Mouse (Mus musculus): ENCODE results near the gene Arhgap27. TPM values are rescaled to one million over a fixed set of nuclear protein-coding genes. Genes with fewer than 3 reads are reported as not detected.
"Not testable (repeated sequence)": the region's sequence is repeated elsewhere in the genome, so short reads cannot be mapped to it uniquely, and the experiment has no call there.

Arhgap27 gene
- total and polyA plus RNA-seq, 3 experiments = 11.8 to 30.9 (median 26.1) TPM

DNA sequence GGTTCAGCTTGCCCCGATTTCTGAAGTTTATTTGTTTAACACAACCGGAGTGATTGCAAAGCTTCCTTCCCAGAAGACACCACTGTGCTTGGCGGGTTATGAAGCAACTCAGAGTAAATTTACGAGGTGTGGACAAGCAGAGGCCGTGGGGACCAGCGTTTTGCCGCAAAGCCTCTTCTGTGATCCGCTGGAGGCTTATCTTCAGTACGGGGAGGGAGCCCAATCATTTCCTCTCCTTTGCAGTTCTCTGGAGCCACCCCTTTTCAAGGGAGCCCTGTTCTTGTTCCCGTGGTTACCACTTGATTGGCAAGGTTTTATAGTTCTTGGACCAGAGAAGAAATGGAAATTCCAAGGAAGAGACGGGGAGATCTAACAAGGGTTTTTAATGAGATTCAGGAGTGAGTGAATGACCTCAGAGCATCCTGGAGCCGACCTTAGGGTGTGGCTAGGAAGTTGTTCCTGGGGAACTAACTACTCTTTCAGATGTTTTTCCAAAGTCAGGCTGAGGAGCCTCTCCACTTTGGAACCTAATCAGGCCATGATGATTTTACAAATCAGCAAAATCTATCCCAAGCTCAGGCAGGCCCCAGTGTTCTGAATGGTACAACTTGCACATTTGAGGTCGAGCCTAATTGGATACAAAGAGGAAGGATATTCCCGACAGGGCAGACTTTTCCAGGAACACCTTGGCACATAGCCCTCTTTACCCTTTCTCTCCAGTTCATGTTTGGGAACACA, 71.2 kb downstream of the Arhgap27 start:
- Histone ChIP-seq H3K36me3 (replicated peaks in 1 of 2; ENCODE audit: control insufficient read depth in 1 of 2, insufficient read depth in 1 of 2, low read length in 1 of 2) (no peaks in the 10 kb centered on the region), H3K9me3 (replicated peaks; ENCODE audit: low read length) (no peaks in the 10 kb centered on the region), H3K27ac (ENCODE audit: insufficient read depth, low read depth) (no peak overlapping the region), H3K4me2 (ENCODE audit: insufficient read depth, low read depth, poor library complexity, severe bottlenecking) (no peak overlapping the region), H3K9ac (ENCODE audit: insufficient read depth, low read depth) (no peak overlapping the region), H3K79me2 (replicated peaks; ENCODE audit: control insufficient read depth, extremely low read depth, insufficient read depth, poor library complexity, severe bottlenecking) (no peaks in the 10 kb centered on the region), H3K4me3 (replicated peaks in 1 of 3; ENCODE audit: low read depth in 2 of 3, low read length in 2 of 3, poor library complexity in 1 of 3) (no peak overlapping the region), H3K27me3 (replicated peaks) (no peaks in the 10 kb centered on the region), H3K4me1 (ENCODE audit: control insufficient read depth in 1 of 2, insufficient read depth in 2 of 2) (no peaks in the 10 kb centered on the region)
- DNase-seq (ENCODE audit: extremely low read depth) = no peak
- TF ChIP-seq GABPA (IDR thresholded peaks at IDR 0.05; ENCODE audit: insufficient replicate concordance, low read depth, low read length) (no peak), MAZ (IDR thresholded peaks at IDR 0.05; ENCODE audit: low read depth, low read length) (no peak), MAFK (IDR thresholded peaks at IDR 0.05; ENCODE audit: insufficient replicate concordance, low read length) (no peak), SIN3A (IDR thresholded peaks at IDR 0.05; ENCODE audit: low read length) (no peak), BHLHE40 (IDR thresholded peaks at IDR 0.05; ENCODE audit: low read depth, low read length) (no peak), KAT2A (IDR thresholded peaks at IDR 0.05; ENCODE audit: insufficient replicate concordance, low read length) (no peak)
- dilution Hi-C loops (cut with MboI; ENCODE audit: extremely low pct_ligation_motif_present, extremely low pct_unique_long_range_greater_than_20kb, low sequenced_read_pairs) (no loop called here), in situ Hi-C loops (cut with MboI; ENCODE audit: low pct_ligation_motif_present, low pct_unique_long_range_greater_than_20kb, low sequenced_read_pairs) (no loop called here)

DNA sequence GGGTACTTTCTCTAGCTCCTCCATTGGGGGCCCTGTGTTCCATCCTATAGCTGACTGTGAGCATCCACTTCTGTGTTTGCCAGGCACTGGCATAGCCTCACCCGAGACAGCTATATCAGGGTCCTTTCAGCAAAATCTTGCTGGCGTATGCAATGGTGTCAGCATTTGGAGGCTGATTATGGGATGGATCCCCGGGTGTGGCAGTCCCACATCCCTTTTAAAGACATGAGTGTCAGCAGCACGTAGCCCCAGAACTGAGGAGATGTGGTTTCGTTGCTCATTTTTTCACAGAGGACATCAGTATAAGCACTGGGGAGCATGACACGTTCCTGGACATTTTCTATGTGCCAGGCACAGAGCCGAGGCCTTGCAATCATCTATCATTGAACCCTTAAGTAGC, 72.7 kb downstream of the Arhgap27 start:
- in situ Hi-C loops (cut with MboI; ENCODE audit: low pct_ligation_motif_present, low pct_unique_long_range_greater_than_20kb, low sequenced_read_pairs); dilution Hi-C loops (cut with MboI; ENCODE audit: extremely low pct_ligation_motif_present, extremely low pct_unique_long_range_greater_than_20kb, low sequenced_read_pairs): not testable (repeated sequence)

DNA sequence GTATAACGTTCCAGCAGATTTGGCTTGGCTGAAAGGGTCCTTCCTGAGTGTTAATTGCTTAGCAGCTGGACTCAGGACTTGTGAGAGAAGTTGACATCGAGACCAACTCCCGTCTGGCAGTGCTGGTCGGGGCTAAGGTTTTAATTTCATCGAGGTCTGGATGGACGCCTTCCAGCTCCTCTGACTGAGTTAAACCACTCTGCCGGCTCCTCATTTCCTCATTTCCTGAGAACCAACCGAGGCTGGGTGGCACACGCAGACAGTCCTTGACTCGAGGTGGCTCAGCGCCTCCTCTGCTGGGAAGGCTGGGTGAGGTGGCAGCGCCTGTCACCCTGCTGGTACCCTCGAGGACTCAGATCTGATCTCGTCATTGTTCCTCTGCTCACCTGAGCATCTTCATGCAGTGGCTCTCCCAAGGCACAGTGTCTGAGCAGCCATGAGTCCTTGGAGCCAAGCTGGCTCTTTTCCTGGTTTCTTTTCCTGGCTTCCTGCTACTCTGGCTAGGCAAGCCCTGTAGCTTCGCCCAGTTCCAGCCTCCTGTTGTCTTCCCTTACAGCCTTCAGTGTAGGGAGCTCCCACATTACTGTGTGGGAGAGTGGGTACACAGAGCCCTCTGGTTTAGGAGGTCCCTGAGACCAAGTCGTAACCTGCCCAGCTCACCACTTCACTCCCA, 75.1 kb downstream of the Arhgap27 start:
- Histone ChIP-seq H3K4me3 (replicated peaks in 1 of 3; ENCODE audit: low read depth in 2 of 3, low read length in 2 of 3, poor library complexity in 1 of 3) (no peak overlapping the region), H3K27me3 (replicated peaks) (no peaks in the 10 kb centered on the region), H3K27ac (ENCODE audit: insufficient read depth, low read depth) (no peak overlapping the region), H3K4me2 (ENCODE audit: insufficient read depth, low read depth, poor library complexity, severe bottlenecking) (no peak overlapping the region), H3K36me3 (replicated peaks in 1 of 2; ENCODE audit: control insufficient read depth in 1 of 2, insufficient read depth in 1 of 2, low read length in 1 of 2) (no peaks in the 10 kb centered on the region), H3K9me3 (replicated peaks; ENCODE audit: low read length) (no peaks in the 10 kb centered on the region), H3K4me1 (ENCODE audit: control insufficient read depth in 1 of 2, insufficient read depth in 2 of 2) (no peaks in the 10 kb centered on the region), H3K9ac (ENCODE audit: insufficient read depth, low read depth) (no peak overlapping the region), H3K79me2 (replicated peaks; ENCODE audit: control insufficient read depth, extremely low read depth, insufficient read depth, poor library complexity, severe bottlenecking) (no peaks in the 10 kb centered on the region)
- DNase-seq (ENCODE audit: extremely low read depth) = no peak
- dilution Hi-C loops (cut with MboI; ENCODE audit: extremely low pct_ligation_motif_present, extremely low pct_unique_long_range_greater_than_20kb, low sequenced_read_pairs) = no loop called here
- in situ Hi-C loops (cut with MboI; ENCODE audit: low pct_ligation_motif_present, low pct_unique_long_range_greater_than_20kb, low sequenced_read_pairs) = no loop called here
- no peak for TF ChIP-seq PAX5 (IDR thresholded peaks at IDR 0.05; ENCODE audit: low read length)
- no peak for TF ChIP-seq TCF12 (IDR thresholded peaks at IDR 0.05; ENCODE audit: low read depth, low read length)
- TF ChIP-seq MXI1 (IDR thresholded peaks at IDR 0.05; ENCODE audit: low read depth, low read length) = no peak
- TF ChIP-seq MEF2A (IDR thresholded peaks at IDR 0.05; ENCODE audit: borderline replicate concordance, low read depth, low read length) = no peak
- no peak for TF ChIP-seq JUND (conservative IDR thresholded peaks at IDR 0.05; ENCODE audit: low read depth, low read length)
- no peak for TF ChIP-seq BHLHE40 (IDR thresholded peaks at IDR 0.05; ENCODE audit: low read depth, low read length)
- TF ChIP-seq MAZ (IDR thresholded peaks at IDR 0.05; ENCODE audit: low read depth, low read length) = no peak
- TF ChIP-seq USF2 (conservative IDR thresholded peaks at IDR 0.05; ENCODE audit: low read depth, low read length) = no peak
- no peak for TF ChIP-seq UBTF (IDR thresholded peaks at IDR 0.05; ENCODE audit: low read depth, low read length)

More for the DNA sequence above, 72.7 kb downstream of the Arhgap27 start:
- not testable (repeated sequence) for H3K4me1 ChIP-seq (ENCODE audit: control insufficient read depth in 1 of 2, insufficient read depth in 2 of 2); H3K9ac ChIP-seq (ENCODE audit: insufficient read depth, low read depth); DNase-seq (ENCODE audit: extremely low read depth); H3K79me2 ChIP-seq (replicated peaks; ENCODE audit: control insufficient read depth, extremely low read depth, insufficient read depth, poor library complexity, severe bottlenecking); H3K4me2 ChIP-seq (ENCODE audit: insufficient read depth, low read depth, poor library complexity, severe bottlenecking); H3K9me3 ChIP-seq (replicated peaks; ENCODE audit: low read length); H3K27me3 ChIP-seq (replicated peaks); H3K27ac ChIP-seq (ENCODE audit: insufficient read depth, low read depth); H3K36me3 ChIP-seq (replicated peaks in 1 of 2; ENCODE audit: control insufficient read depth in 1 of 2, insufficient read depth in 1 of 2, low read length in 1 of 2); H3K4me3 ChIP-seq (replicated peaks in 1 of 3; ENCODE audit: low read depth in 2 of 3, low read length in 2 of 3, poor library complexity in 1 of 3)
